Comparison of ENCODE assay signal across 19 mouse cellular contexts in the genomic region with DNA sequence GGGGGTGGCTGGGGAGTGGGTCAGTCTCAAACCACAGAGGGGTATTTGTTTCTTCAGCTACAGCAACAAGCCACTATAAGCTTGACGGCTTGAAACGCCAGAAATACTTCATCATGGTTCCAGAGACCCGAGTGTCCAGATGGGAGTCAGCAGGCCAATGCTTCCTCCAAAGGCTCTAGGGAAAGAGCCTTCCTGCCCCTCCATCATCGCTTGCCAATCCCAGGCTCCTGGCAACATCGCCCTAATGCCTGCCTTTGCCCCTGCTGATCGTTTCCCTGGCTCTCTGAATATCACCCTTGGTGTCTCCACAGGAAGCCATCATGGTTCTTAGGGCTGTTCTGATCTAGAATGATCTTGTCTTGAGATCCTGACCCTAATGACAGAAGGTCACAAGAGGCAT. TPM values are rescaled to one million over a fixed set of nuclear protein-coding genes. Genes with fewer than 3 reads are reported as not detected.
"Had no signal": no experiment of that assay in that cellular context is flagged by ENCODE, and none has a peak within 500 bp of the region (broad histone marks: within the 10 kb centered on the region; RNA-seq: fewer than 3 reads in every experiment).

No protein-coding gene starts in this region.

- H3K27ac ChIP-seq: lung, embryonic 15.5 days; macrophage; midbrain, embryonic 13.5 days; midbrain, embryonic 15.5 days; stomach, embryonic 15.5 days; stomach, postnatal 0 days had no signal

- H3K27me3 ChIP-seq: midbrain, embryonic 15.5 days had no signal

- DNase-seq: liver, postnatal 0 days; lung, adult 2 months; lung, postnatal 14 days; lung, postnatal 36 days; right cerebral cortex, postnatal 14 days; thymus, adult 2 months; thymus, postnatal 25 days; thymus, postnatal 4 days had no signal

- H3K4me2 ChIP-seq: lung, embryonic 15.5 days; midbrain, embryonic 11.5 days; midbrain, embryonic 13.5 days; midbrain, embryonic 15.5 days; stomach, embryonic 15.5 days had no signal

- H3K4me3 ChIP-seq: lung, embryonic 15.5 days; megakaryocyte, embryonic 14.5 days; midbrain, embryonic 13.5 days; midbrain, embryonic 15.5 days; stomach, embryonic 15.5 days had no signal

- ATAC-seq: liver, postnatal 0 days; lung, postnatal 0 days; midbrain, embryonic 13.5 days; midbrain, embryonic 15.5 days had no signal

- H3K9ac ChIP-seq: liver, postnatal 0 days; lung, embryonic 15.5 days; midbrain, embryonic 13.5 days; midbrain, embryonic 15.5 days; stomach, embryonic 15.5 days had no signal

- H3K9me3 ChIP-seq: lung, embryonic 15.5 days; megakaryocyte, embryonic 14.5 days; midbrain, embryonic 13.5 days; midbrain, embryonic 15.5 days; stomach, embryonic 15.5 days had no signal

- H3K36me3 ChIP-seq: lung, embryonic 15.5 days; midbrain, embryonic 13.5 days; midbrain, embryonic 15.5 days; stomach, embryonic 15.5 days had no signal

RNA-seq across cellular contexts. Expression of gene Eya2, which starts 33.0 kb away (rescaled TPM):
- polyA plus RNA-seq: macrophage had no signal

RNA-seq across cellular contexts. Expression of gene Slc2a10, which starts 58.3 kb away (rescaled TPM):
- total RNA-seq: monocyte, adult 5-6 weeks; neutrophil, adult 5-6 weeks had no signal
- polyA plus RNA-seq: macrophage had no signal
